Mouse (Mus musculus): ENCODE results near the gene Txnrd2.

Txnrd2 gene

GRCm38 (mm10) chr16:18418756-18419602 is 7.2 kb upstream of the Txnrd2 start:
- no peak for DNase-seq (ENCODE audit: low read depth, low spot score)
- no peaks in the 10 kb centered on the region for H3K27me3 ChIP-seq (ENCODE audit: control insufficient read depth, insufficient read depth, low read length, poor library complexity, severe bottlenecking)
- peaks cover 2% of the 10 kb centered on the region; the same call in 1 of the 2 replicates for H3K36me3 ChIP-seq (ENCODE audit: control insufficient read depth, insufficient read depth, low read length, poor library complexity, severe bottlenecking)

GRCm38 (mm10) chr16:18419603-18420026 is 6.6 kb upstream of the Txnrd2 start:
- Histone ChIP-seq H3K27me3 (ENCODE audit: control insufficient read depth, insufficient read depth, low read length, poor library complexity, severe bottlenecking) (no peaks in the 10 kb centered on the region), H3K36me3 (ENCODE audit: control insufficient read depth, insufficient read depth, low read length, poor library complexity, severe bottlenecking) (peaks cover 2% of the 10 kb centered on the region; the same call in 1 of the 2 replicates)
- no peak for DNase-seq (ENCODE audit: low read depth, low spot score)

GRCm38 (mm10) chr16:18420571-18420970 is 5.6 kb upstream of the Txnrd2 start:
- H3K36me3 ChIP-seq (ENCODE audit: control insufficient read depth, insufficient read depth, low read length, poor library complexity, severe bottlenecking), result peaks cover 2% of the 10 kb centered on the region; the same call in 1 of the 2 replicates
- no peak for DNase-seq (ENCODE audit: low read depth, low spot score)
- H3K27me3 ChIP-seq (ENCODE audit: control insufficient read depth, insufficient read depth, low read length, poor library complexity, severe bottlenecking), result no peaks in the 10 kb centered on the region

- H3K27me3 ChIP-seq (ENCODE audit: control insufficient read depth, insufficient read depth, low read length, poor library complexity, severe bottlenecking), result no peaks in the 10 kb centered on the region
- no peak for DNase-seq (ENCODE audit: low read depth, low spot score)
- H3K36me3 ChIP-seq (ENCODE audit: control insufficient read depth, insufficient read depth, low read length, poor library complexity, severe bottlenecking), result 0 out of 2 replicates have a peak, but pooled peaks cover 2% of the 10 kb centered on the region
Observed at GRCm38 (mm10) chr16:18423203-18423914, 2.8 kb upstream of the Txnrd2 start.

GRCm38 (mm10) chr16:18423915-18424265 is 2.3 kb upstream of the Txnrd2 start:
- H3K27me3 ChIP-seq (ENCODE audit: control insufficient read depth, insufficient read depth, low read length, poor library complexity, severe bottlenecking), result no peaks in the 10 kb centered on the region
- DNase-seq (ENCODE audit: low read depth, low spot score), result no peak
- H3K36me3 ChIP-seq (ENCODE audit: control insufficient read depth, insufficient read depth, low read length, poor library complexity, severe bottlenecking), result 0 out of 2 replicates have a peak, but pooled peaks cover 2% of the 10 kb centered on the region

GRCm38 (mm10) chr16:18424364-18425045 is 1.7 kb upstream of the Txnrd2 start:
- 0 out of 2 replicates have a peak, but pooled peaks cover 2% of the 10 kb centered on the region for H3K36me3 ChIP-seq (ENCODE audit: control insufficient read depth, insufficient read depth, low read length, poor library complexity, severe bottlenecking)
- H3K27me3 ChIP-seq (ENCODE audit: control insufficient read depth, insufficient read depth, low read length, poor library complexity, severe bottlenecking), result no peaks in the 10 kb centered on the region
- DNase-seq (ENCODE audit: low read depth, low spot score), result no peak

GRCm38 (mm10) chr16:18425475-18426214 is 539 bp upstream of the Txnrd2 start:
- DNase-seq (ENCODE audit: low read depth, low spot score), result no peak
- H3K36me3 ChIP-seq (ENCODE audit: control insufficient read depth, insufficient read depth, low read length, poor library complexity, severe bottlenecking), result 0 out of 2 replicates have a peak, but pooled peaks cover 2% of the 10 kb centered on the region
- H3K27me3 ChIP-seq (ENCODE audit: control insufficient read depth, insufficient read depth, low read length, poor library complexity, severe bottlenecking), result no peaks in the 10 kb centered on the region

GRCm38 (mm10) chr16:18426802-18427280 is 657 bp downstream of the Txnrd2 start, which contains the start of gene Comt:
Comt (minus strand) TSS chr16:18426852.
- no peaks in the 10 kb centered on the region for H3K27me3 ChIP-seq (ENCODE audit: control insufficient read depth, insufficient read depth, low read length, poor library complexity, severe bottlenecking)
- no peak for DNase-seq (ENCODE audit: low read depth, low spot score)
- H3K36me3 ChIP-seq (ENCODE audit: control insufficient read depth, insufficient read depth, low read length, poor library complexity, severe bottlenecking), result no peaks in the 10 kb centered on the region

GRCm38 (mm10) chr16:18428011-18428515 is 1.9 kb downstream of the Txnrd2 start:
- H3K36me3 ChIP-seq (ENCODE audit: control insufficient read depth, insufficient read depth, low read length, poor library complexity, severe bottlenecking), result no peaks in the 10 kb centered on the region
- no peak for DNase-seq (ENCODE audit: low read depth, low spot score)
- no peaks in the 10 kb centered on the region for H3K27me3 ChIP-seq (ENCODE audit: control insufficient read depth, insufficient read depth, low read length, poor library complexity, severe bottlenecking)

- no peak for DNase-seq (ENCODE audit: low read depth, low spot score)
- H3K36me3 ChIP-seq (ENCODE audit: control insufficient read depth, insufficient read depth, low read length, poor library complexity, severe bottlenecking), result no peaks in the 10 kb centered on the region
- H3K27me3 ChIP-seq (ENCODE audit: control insufficient read depth, insufficient read depth, low read length, poor library complexity, severe bottlenecking), result no peaks in the 10 kb centered on the region
Observed at GRCm38 (mm10) chr16:18428516-18429042, 2.4 kb downstream of the Txnrd2 start.

GRCm38 (mm10) chr16:18429641-18430040 is 3.5 kb downstream of the Txnrd2 start:
- Histone ChIP-seq H3K27me3 (ENCODE audit: control insufficient read depth, insufficient read depth, low read length, poor library complexity, severe bottlenecking) (no peaks in the 10 kb centered on the region), H3K36me3 (ENCODE audit: control insufficient read depth, insufficient read depth, low read length, poor library complexity, severe bottlenecking) (no peaks in the 10 kb centered on the region)
- no peak for DNase-seq (ENCODE audit: low read depth, low spot score)

GRCm38 (mm10) chr16:18430641-18431212 is 4.5 kb downstream of the Txnrd2 start:
- DNase-seq (ENCODE audit: low read depth, low spot score), result no peak
- Histone ChIP-seq H3K27me3 (ENCODE audit: control insufficient read depth, insufficient read depth, low read length, poor library complexity, severe bottlenecking) (no peaks in the 10 kb centered on the region), H3K36me3 (ENCODE audit: control insufficient read depth, insufficient read depth, low read length, poor library complexity, severe bottlenecking) (no peaks in the 10 kb centered on the region)

GRCm38 (mm10) chr16:18433341-18433920 is 7.2 kb downstream of the Txnrd2 start:
- Histone ChIP-seq H3K36me3 (ENCODE audit: control insufficient read depth, insufficient read depth, low read length, poor library complexity, severe bottlenecking) (no peaks in the 10 kb centered on the region), H3K27me3 (ENCODE audit: control insufficient read depth, insufficient read depth, low read length, poor library complexity, severe bottlenecking) (no peaks in the 10 kb centered on the region)
- no peak for DNase-seq (ENCODE audit: low read depth, low spot score)
